Mouse (Mus musculus) olfactory bulb, adult 2 months (tissue): ENCODE measurements around the gene Tenm4.

Experiments
- CTCF ChIP-seq: fragments of 200-500 bp; IDR thresholded peaks from 2 replicates; pipeline ENCODE4 v1.5.1; 2012; ENCODE audit warnings: low read depth, mild to moderate bottlenecking, low read length, moderate library complexity; ENCODE audit not compliant: insufficient read depth
- POLR2A ChIP-seq: fragments of 200-500 bp; IDR thresholded peaks from 2 replicates; pipeline ENCODE4 v1.6.1; 2012; ENCODE audit warnings: mild to moderate bottlenecking, low read depth, low read length, moderate library complexity; ENCODE audit not compliant: insufficient read depth

- TF ChIP-seq POLR2A = no peak
- no peak for TF ChIP-seq CTCF
These were observed 320.9 kb downstream of the Tenm4 start for GRCm38 (mm10) chr7:96491896-96492295.
